Mouse (Mus musculus) midbrain, postnatal 0 days (tissue): Measurements from ENCODE around the gene Cfb. TPM values are rescaled to one million over a fixed set of nuclear protein-coding genes. Genes with fewer than 3 reads are reported as not detected.
A peak's percentile ranks its signal among the peaks of the same experiment; 100 is the strongest.

ENCODE experiments used
- ATAC-seq: fragments of 200-750 bp; cut with Nextera tagmentation; 2 replicates; pipeline ENCODE4 v1.8.0; 2017; ENCODE audit warnings: moderate number of reproducible peaks, mild to moderate bottlenecking, moderate TSS enrichment, moderate library complexity; ENCODE audit not compliant: low FRiP score
- DNase-seq: peaks from one replicate; pipeline ENCODE4 v3.0.0-alpha.2; 2015; ENCODE audit warnings: low spot score
- H3K27ac ChIP-seq: fragments of 300-500 bp; sonication (generic); 2 replicates; pipeline ENCODE4 v1.5.1; 2014; ENCODE audit warnings: low read depth, mild to moderate bottlenecking, low read length, mixed read lengths
- H3K27me3 ChIP-seq: fragments of 300-500 bp; sonication (generic); 2 replicates; pipeline ENCODE4 v1.6.1; 2014; ENCODE audit warnings: low read length, control low read depth, mixed read lengths; ENCODE audit not compliant: insufficient read depth
- H3K36me3 ChIP-seq: fragments of 300-500 bp; sonication (generic); 2 replicates; pipeline ENCODE4 v1.6.1; 2014; ENCODE audit warnings: low read length, control low read depth, mixed read lengths; ENCODE audit not compliant: insufficient read depth
- H3K4me1 ChIP-seq: fragments of 300-500 bp; sonication (generic); 2 replicates; pipeline ENCODE4 v1.6.1; 2014; ENCODE audit warnings: mild to moderate bottlenecking, control low read depth, antibody characterized with exemption, low read length, mixed read lengths; ENCODE audit not compliant: insufficient read depth
- H3K4me2 ChIP-seq: fragments of 300-500 bp; sonication (generic); 2 replicates; pipeline ENCODE4 v1.6.1; 2014; ENCODE audit warnings: low read depth, mild to moderate bottlenecking, low read length, mixed read lengths; ENCODE audit not compliant: poor library complexity, severe bottlenecking
- H3K4me3 ChIP-seq: fragments of 300-500 bp; sonication (generic); 2 replicates; pipeline ENCODE4 v1.5.1; 2014; ENCODE audit warnings: low read depth, mild to moderate bottlenecking, low read length, moderate library complexity
- H3K9ac ChIP-seq: fragments of 300-500 bp; sonication (generic); replicated peaks from 2 replicates; pipeline ENCODE4 v1.6.1; 2014; ENCODE audit warnings: mild to moderate bottlenecking, low read length, moderate library complexity, mixed read lengths; ENCODE audit not compliant: poor library complexity, severe bottlenecking
- H3K9me3 ChIP-seq: fragments of 300-500 bp; sonication (generic); 2 replicates; pipeline ENCODE4 v1.6.1; 2016; ENCODE audit warnings: low read length, control low read depth
- CTCF ChIP-seq: IDR thresholded peaks from 2 replicates; pipeline ENCODE4 v1.5.1; 2016; ENCODE audit warnings: antibody characterized with exemption, mild to moderate bottlenecking
- WGBS: fragments of 180-500 bp; shearing (Covaris S2); extraction: QIAGEN DNeasy Blood & Tissue Kit; methylation state at CpG from one replicate; pipeline ENCODE4 v1.1.7; 2014; 5-methylcytosine and 5-hydroxymethylcytosine counted together
- polyA plus RNA-seq: library from polyadenylated mRNA; unstranded; fragments of >200 nt; fragmentation: Nextera tagmentation; extraction: Ambion mirVana; gene quantifications from 2 replicates; pipeline ENCODE4 v1.2.1, GENCODE M21; 2015
- total RNA-seq: library from RNA; depleted of rRNA; stranded (reverse); fragments of >200 nt; gene quantifications from 2 replicates; pipeline ENCODE4 v1.2.3, GENCODE M21; 2014

Cfb gene
- total and polyA plus RNA-seq, 2 experiments from 2014 or later = 1.0 TPM; not detected in 1

GRCm38 (mm10) chr17:34896366-34896765 is 34.0 kb upstream of the Cfb start:
- H3K27me3 ChIP-seq = no peaks in the 10 kb centered on the region
- peaks cover 18% of the 10 kb centered on the region for H3K4me1 ChIP-seq
- 85% methylated on average over 17 of the region's 17 CpGs for WGBS
- H3K36me3 ChIP-seq = no peaks in the 10 kb centered on the region
- H3K4me3 ChIP-seq = no peak overlapping the region
- TF ChIP-seq CTCF = no peak
- no peak overlapping the region; the same call in 1 of the 2 replicates for H3K27ac ChIP-seq
- H3K4me2 ChIP-seq = peak overlapping the region; percentile 65; the same call in 1 of the 2 replicates
- H3K9ac ChIP-seq = no peak overlapping the region
- no peak for ATAC-seq
- no peak for DNase-seq
- H3K9me3 ChIP-seq = no peaks in the 10 kb centered on the region

DNA sequence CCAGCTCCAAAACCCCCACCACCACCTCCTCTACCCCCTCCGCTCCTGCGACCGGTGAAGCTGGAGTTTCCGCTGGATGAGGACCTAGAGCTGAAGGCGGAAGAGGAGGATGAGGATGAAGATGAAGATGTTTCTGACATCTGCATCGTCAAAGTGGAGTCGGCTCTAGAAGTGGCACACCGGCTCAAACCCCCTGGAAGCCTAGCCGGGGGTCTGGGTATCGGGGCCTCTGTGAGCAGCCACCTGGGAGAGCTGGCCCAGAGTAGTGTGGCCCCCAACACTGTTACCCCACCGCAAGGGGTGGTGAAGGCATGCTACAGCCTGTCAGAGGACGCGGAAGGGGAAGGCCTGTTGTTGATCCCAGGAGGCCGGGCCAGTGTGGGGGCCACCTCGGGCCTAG is 33.4 kb upstream of the Cfb start:
- H3K4me2 ChIP-seq = peak overlapping the region; percentile 65
- H3K27me3 ChIP-seq = no peaks in the 10 kb centered on the region
- no peaks in the 10 kb centered on the region for H3K9me3 ChIP-seq
- peak overlapping the region; percentile 88; the same call in 1 of the 2 replicates for H3K9ac ChIP-seq
- ATAC-seq (no peak), DNase-seq (no peak)
- 84% methylated on average over 15 of the region's 15 CpGs for WGBS
- no peak for TF ChIP-seq CTCF
- peak overlapping the region; percentile 51; the same call in 1 of the 2 replicates for H3K27ac ChIP-seq
- H3K4me1 ChIP-seq = peaks cover 18% of the 10 kb centered on the region
- peak overlapping the region; percentile 71 for H3K4me3 ChIP-seq
- H3K36me3 ChIP-seq = no peaks in the 10 kb centered on the region

GRCm38 (mm10) chr17:34894801-34895530 is 32.6 kb upstream of the Cfb start:
- DNase-seq (peak; percentile 31), ATAC-seq (peak; percentile 55)
- no peaks in the 10 kb centered on the region for H3K36me3 ChIP-seq
- H3K4me1 ChIP-seq = peaks cover 18% of the 10 kb centered on the region
- H3K27ac ChIP-seq = peak overlapping the region; percentile 92
- peak overlapping the region; percentile 71 for H3K4me3 ChIP-seq
- H3K9me3 ChIP-seq = no peaks in the 10 kb centered on the region
- WGBS = 3% methylated on average over 44 of the region's 51 CpGs
- H3K9ac ChIP-seq = peak overlapping the region; percentile 88
- H3K4me2 ChIP-seq = peak overlapping the region; percentile 65
- H3K27me3 ChIP-seq = no peaks in the 10 kb centered on the region
- TF ChIP-seq CTCF = no peak

GRCm38 (mm10) chr17:34894074-34894597 is 31.8 kb upstream of the Cfb start:
- peak; percentile 98 for DNase-seq
- under 1% methylated on average over 26 of the region's 51 CpGs for WGBS
- peak overlapping the region; percentile 92 for H3K27ac ChIP-seq
- H3K4me2 ChIP-seq = peak overlapping the region; percentile 65
- TF ChIP-seq CTCF = peak; percentile 47
- ATAC-seq = peak; percentile 90
- peak overlapping the region; percentile 71 for H3K4me3 ChIP-seq
- no peaks in the 10 kb centered on the region for H3K27me3 ChIP-seq
- peak overlapping the region; percentile 88 for H3K9ac ChIP-seq
- H3K36me3 ChIP-seq = no peaks in the 10 kb centered on the region
- H3K4me1 ChIP-seq = peaks cover 18% of the 10 kb centered on the region
- H3K9me3 ChIP-seq = no peaks in the 10 kb centered on the region

GRCm38 (mm10) chr17:34893072-34893824 is 30.9 kb upstream of the Cfb start:
- DNase-seq (no peak), ATAC-seq (no peak)
- no peaks in the 10 kb centered on the region for H3K27me3 ChIP-seq
- 68% methylated on average over 12 of the region's 12 CpGs for WGBS
- peak overlapping the region; percentile 65 for H3K4me2 ChIP-seq
- peak overlapping the region; percentile 33; the same call in 1 of the 2 replicates for H3K9ac ChIP-seq
- no peak for TF ChIP-seq CTCF
- no peaks in the 10 kb centered on the region for H3K36me3 ChIP-seq
- peak overlapping the region; percentile 71 for H3K4me3 ChIP-seq
- peak overlapping the region; percentile 76 for H3K27ac ChIP-seq
- H3K9me3 ChIP-seq = no peaks in the 10 kb centered on the region
- peaks cover 18% of the 10 kb centered on the region for H3K4me1 ChIP-seq
